Mouse (Mus musculus): ENCODE measurements around the gene Zc3h13.
A peak's percentile ranks its signal among the peaks of the same experiment; 100 is the strongest.

The Zc3h13 gene

GRCm38 (mm10) chr14:75284193-75284915 lies at the start of gene Zc3h13:
Zc3h13 (plus strand) TSS chr14:75284373.
- peak; percentile 97 for DNase-seq

DNA sequence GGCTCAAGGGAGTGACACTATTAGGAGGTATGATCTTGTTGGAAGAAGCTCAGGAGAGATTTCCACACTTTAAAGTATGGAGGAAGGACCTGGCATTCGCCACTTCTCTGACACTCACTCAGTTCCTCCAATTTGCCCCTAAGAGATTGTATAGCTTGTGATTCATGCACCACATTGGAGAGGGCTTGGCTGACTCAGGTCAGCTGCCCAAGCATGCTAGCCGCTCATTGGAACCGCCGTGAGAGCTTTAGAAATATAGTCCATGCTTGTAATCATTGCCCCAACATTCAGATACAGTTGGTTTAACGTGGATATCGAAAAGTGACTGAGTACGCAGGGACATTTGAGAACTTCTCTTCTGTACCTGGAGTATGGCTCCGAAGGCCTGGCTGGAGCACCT lies 48.6 kb upstream of the Zc3h13 start:
- DNase-seq = no peak

GRCm38 (mm10) chr14:75235955-75236635 lies 48.1 kb upstream of the Zc3h13 start:
- DNase-seq = no peak

- DNase-seq = no peak
Observed at GRCm38 (mm10) chr14:75236636-75237003, 47.6 kb upstream of the Zc3h13 start.

DNA sequence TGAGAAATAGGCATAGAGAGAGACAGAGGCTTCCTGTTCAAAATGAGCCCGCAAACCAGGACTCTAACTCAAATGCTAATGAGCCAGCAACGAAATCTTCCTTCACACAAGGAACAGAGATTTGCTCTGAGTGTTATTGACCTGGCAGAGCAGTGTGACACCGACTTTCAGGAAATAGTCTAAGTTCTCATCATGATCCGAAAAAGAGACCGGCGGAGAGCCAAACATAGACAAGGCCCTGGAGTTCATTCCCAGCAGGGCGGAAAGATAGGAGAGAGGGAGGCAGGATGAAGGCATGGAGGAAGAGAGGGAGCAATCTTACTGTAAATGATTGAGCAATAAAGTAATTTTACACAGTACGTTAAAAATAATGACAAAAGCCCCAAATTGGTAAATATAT lies 47.1 kb upstream of the Zc3h13 start:
- DNase-seq = no peak

- no peak for DNase-seq
Observed at GRCm38 (mm10) chr14:75238054-75238692, 46.0 kb upstream of the Zc3h13 start.

GRCm38 (mm10) chr14:75242087-75242486 lies 42.1 kb upstream of the Zc3h13 start, which contains the start of gene Cpb2:
Cpb2 (plus strand) TSS chr14:75242287.
- DNase-seq = no peak

GRCm38 (mm10) chr14:75246024-75247000 lies 37.9 kb upstream of the Zc3h13 start:
- no peak for DNase-seq

DNA sequence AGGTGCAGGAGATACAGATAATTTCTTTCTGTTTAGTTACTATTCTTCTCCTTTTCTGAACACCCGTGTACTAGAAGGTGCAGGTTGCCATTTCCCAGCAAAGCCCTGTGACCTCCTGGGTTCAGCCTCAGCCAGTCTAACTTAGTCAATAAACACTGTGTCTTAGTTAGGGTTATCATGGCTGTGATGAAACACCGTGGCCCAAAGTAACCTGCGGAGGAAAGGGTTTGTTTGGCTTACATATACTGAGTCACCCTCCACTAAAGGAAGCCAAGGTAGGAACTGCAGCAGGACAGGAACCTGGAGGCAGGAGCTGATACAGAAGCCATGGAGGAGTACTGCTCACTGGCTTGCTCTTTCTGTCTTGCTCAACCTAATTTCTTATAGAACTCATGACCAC lies 33.7 kb upstream of the Zc3h13 start:
- no peak for DNase-seq

DNA sequence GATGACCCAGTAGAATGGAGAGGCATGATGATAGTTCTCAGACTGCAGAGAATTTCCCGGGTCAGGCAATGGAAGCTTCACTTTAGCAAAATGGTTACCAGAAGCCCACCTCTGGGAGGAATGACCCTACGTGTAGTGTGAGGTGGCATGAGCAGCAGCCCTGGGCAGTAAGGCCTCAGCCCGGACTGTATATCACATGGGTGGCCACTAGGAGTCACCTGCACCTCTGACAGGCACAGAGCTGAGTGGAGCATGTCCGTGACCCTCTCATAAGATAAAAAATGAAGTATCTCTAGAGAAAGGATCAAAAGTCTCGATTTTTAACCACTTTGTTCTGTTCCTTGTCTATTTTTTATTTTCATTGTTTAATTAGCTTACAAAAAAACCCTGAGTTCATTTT lies 27.7 kb upstream of the Zc3h13 start:
- peak; percentile 10 for DNase-seq

DNA sequence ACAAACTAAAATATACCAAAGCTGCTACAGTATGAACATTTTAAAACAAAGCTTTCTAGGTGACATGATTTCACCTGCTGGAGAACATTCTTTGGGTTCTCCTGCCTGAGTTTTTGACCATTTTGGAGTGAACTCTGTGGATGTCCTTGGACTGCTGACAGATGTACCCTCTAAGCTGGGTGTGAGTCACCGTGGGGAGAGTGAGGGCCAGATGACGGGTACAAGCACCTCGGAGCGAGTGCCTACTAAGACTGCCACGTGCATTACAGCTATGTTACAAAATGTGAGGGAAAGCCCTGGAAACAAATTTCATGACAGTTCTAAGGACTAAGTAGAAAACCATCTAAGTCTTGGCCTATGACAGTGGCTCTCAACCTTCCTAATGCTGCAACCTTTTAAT lies 14.6 kb upstream of the Zc3h13 start:
- no peak for DNase-seq

DNA sequence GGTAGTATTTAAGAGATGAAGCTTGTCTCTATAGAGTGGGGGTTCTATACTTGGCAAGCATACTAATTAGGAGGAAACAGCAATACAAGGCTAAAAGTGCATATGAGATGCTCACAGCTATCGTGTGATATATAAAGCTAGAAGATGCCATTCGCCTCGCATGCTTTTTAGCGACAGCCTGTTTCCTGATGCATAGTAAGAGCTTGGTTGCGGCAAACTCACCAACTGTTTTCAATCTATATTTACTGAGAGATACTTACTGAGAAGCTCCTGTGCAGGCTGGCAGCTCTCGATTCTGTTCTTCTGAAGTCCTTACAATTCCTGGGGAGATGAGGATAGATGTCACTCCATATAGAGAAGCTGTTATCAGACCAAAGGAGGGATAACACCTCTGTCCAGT lies 4.5 kb upstream of the Zc3h13 start:
- DNase-seq = no peak

DNA sequence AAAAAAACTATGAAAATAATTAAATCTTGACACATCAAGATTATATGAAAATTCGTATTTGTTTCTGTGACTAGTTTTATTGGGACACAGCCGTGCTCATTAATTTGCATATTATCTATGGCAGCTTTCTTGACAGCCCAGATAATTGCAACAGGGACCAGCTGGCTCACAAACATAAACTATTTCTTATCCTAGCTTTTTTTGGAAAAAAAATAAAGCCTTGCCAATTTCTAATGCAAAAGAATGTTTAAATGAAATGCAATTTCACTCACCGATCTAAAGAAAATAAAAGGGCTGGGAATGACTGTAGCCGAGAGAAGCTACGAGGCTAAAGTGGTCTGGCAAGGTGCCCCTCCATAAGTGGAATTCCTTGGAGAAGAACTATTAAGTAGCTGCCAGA lies 3.8 kb upstream of the Zc3h13 start:
- DNase-seq = no peak

DNA sequence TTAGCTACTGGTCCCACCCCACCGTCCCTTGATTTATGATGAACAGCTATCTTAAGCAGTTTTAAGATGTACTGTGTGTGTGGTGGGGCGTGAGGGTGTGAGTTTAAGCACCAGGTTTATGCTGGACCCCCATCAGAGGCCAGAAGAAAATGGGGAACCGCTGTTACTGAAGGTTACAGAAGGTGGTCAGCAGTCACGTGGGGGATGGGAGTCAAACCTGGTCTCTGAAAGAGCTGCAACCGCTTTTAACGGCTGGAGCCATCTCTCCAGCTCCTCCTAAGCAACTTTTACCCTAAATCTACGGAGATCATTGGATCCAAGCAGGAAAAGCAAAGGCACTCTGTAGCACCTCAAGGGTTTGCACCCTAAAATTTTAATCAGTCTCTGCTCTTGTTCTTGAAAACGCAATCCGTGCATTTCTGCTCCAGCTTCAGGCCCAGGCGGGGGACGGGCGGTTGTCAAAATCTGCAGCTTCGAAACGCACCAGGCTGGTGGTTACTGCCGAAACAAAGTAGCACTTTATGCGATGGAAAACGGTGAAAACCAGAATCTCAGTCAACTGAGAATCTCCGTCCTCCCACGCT lies 472 bp upstream of the Zc3h13 start:
- peak; percentile 25 for DNase-seq

GRCm38 (mm10) chr14:75301081-75301480 lies 16.9 kb downstream of the Zc3h13 start:
- no peak for DNase-seq

DNA sequence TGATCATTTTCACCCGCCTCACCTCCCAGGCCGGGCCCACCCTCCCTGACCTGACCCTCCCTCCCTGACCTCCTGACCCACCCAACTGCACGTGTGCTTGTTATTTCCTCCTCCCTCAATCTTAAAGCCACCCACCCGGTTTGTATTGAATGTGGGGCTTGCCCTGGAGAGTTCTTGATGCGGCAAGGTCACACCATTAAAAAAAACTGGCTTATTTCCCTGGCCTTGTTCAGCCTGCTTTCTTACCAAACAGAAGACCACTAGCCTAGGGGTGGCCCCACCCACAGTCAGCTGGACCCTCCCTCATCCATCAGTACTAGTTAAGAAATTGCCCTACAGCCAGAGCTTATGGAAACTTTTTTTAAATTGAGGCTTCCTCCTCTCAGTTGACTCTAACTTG lies 19.6 kb downstream of the Zc3h13 start:
- no peak for DNase-seq

GRCm38 (mm10) chr14:75307855-75308254 lies 23.7 kb downstream of the Zc3h13 start:
- no peak for DNase-seq

GRCm38 (mm10) chr14:75309336-75309992 lies 25.3 kb downstream of the Zc3h13 start:
- DNase-seq = no peak

DNA sequence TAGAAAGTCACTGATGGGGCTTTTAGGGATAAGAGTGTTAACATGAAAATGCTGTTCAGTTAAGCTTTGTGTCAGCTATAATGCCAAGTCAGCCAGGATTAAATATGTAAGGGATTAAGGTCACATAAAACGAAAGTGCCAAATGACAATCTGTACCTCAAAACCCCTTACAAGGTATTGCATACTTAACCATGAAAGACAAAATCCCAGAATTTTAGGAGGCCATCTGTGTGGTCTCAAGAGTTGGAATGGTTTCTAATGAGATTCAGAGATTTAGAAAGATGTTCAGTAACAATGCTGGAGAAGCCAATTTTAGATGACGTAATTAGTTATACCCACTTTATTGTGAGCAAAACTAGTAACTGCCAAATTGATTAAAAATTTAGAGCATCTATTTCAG lies 30.3 kb downstream of the Zc3h13 start:
- DNase-seq = no peak

- peak; percentile 16 for DNase-seq
Observed at GRCm38 (mm10) chr14:75318736-75319135, 34.6 kb downstream of the Zc3h13 start.

DNA sequence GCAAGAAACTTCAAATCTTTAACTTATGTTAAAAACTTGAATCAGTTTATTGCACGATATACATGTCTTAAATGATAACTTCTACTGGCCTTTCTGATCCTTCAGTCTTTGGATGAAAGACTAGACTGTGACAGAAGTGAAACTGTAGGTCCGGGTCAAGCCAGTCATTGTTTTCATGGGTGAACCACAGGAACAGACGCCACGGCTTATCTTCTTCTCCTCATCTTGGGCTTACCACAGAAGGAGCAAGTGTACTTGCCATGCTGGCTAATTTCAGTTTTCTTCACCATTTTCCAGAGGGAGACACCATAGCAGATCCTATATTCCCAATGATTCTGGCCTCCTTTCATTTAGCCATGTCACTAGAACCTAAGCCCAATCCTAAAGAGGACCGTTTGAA lies 36.1 kb downstream of the Zc3h13 start:
- no peak for DNase-seq

DNA sequence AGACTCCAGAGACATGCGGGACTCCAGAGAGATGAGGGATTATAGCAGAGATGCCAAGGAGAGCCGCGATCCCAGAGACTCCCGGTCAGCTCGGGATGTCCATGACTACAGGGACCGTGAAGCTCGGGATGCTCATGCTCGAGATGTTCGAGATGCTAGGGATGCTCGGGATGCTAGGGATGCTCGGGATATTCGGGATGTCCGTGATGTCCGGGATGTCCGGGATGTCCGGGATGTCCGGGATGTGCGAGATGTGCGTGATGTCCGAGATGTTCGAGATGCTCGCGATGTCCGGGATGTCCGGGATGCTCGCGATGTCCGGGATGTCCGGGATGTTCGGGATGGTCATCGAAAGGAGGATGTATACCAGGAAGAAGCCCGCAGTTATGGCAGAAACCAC lies 39.2 kb downstream of the Zc3h13 start:
- DNase-seq = no peak
